Mouse (Mus musculus) G1E (cell line): ENCODE data around the gene Camta1. TPM values are rescaled to one million over a fixed set of nuclear protein-coding genes. Genes with fewer than 3 reads are reported as not detected.

Source experiments
- ATAC-seq: 2 replicates; pipeline ENCODE4 v1.8.0; 2016; ENCODE audit warnings: mild to moderate bottlenecking; ENCODE audit not compliant: insufficient number of reproducible peaks, poor library complexity, low FRiP score, severe bottlenecking; ENCODE audit errors: extremely low read depth
- DNase-seq: peaks from one replicate; pipeline ENCODE4 v3.0.0; 2012; ENCODE audit warnings: low spot score
- H3K27me3 ChIP-seq: 2 replicates; pipeline ENCODE4 v1.6.1; 2012; ENCODE audit warnings: mild to moderate bottlenecking, low read length, inconsistent platforms; ENCODE audit not compliant: insufficient read depth
- H3K36me3 ChIP-seq: replicated peaks from 2 replicates; pipeline ENCODE3; 2012; ENCODE audit warnings: mild to moderate bottlenecking, inconsistent platforms
- H3K4me1 ChIP-seq: 2 replicates; pipeline ENCODE4 v1.6.1; 2012; ENCODE audit warnings: low read depth, low read length, inconsistent platforms, mixed read lengths; ENCODE audit not compliant: insufficient read depth
- H3K4me3 ChIP-seq: 2 replicates; pipeline ENCODE4 v1.5.1; 2012; ENCODE audit warnings: low read depth, mild to moderate bottlenecking, inconsistent platforms, low read length, moderate library complexity, mixed read lengths
- H3K9me3 ChIP-seq: replicated peaks from 2 replicates; pipeline ENCODE4 v1.6.1; 2012; ENCODE audit warnings: inconsistent platforms
- CTCF ChIP-seq: IDR thresholded peaks from 2 replicates; pipeline ENCODE4 v1.5.1; 2012; ENCODE audit warnings: low read depth, low read length, inconsistent platforms, mixed read lengths
- GATA1 ChIP-seq: IDR thresholded peaks from 2 replicates; pipeline ENCODE4 v1.6.1; 2012; ENCODE audit warnings: borderline replicate concordance, low read length, inconsistent platforms, mixed read lengths
- GATA2 ChIP-seq: IDR thresholded peaks from 2 replicates; pipeline ENCODE4 v1.6.1; 2012; ENCODE audit warnings: low read depth, low read length, inconsistent platforms, borderline replicate concordance
- POLR2AphosphoS5 ChIP-seq: IDR thresholded peaks from 2 replicates; pipeline ENCODE4 v1.6.1; 2012; ENCODE audit warnings: low read depth, low read length, inconsistent platforms; ENCODE audit not compliant: insufficient replicate concordance
- TAL1 ChIP-seq: conservative IDR thresholded peaks from 2 replicates; pipeline ENCODE4 v1.6.1; 2012; ENCODE audit warnings: low read depth, low read length, inconsistent platforms, mixed read lengths
- polyA plus RNA-seq: library from polyadenylated mRNA; stranded (reverse); fragments of >175 nt; gene quantifications from 2 replicates; pipeline ENCODE4 v1.2.3, GENCODE M21; 2012
- total RNA-seq, 2 experiments: library from RNA; stranded (forward) in 1 of 2; stranded (reverse) in 1 of 2; fragments of 200-1000 nt in 1 of 2; fragments of >200 nt in 1 of 2; fragmentation: Nextera tagmentation in 1 of 2; gene quantifications; 2 replicates each; pipeline ENCODE4 v1.2.3; 2014 to 2017

Camta1 gene
- total and polyA plus RNA-seq, 3 experiments = 10.8 to 113 (median 25.7) TPM

DNA sequence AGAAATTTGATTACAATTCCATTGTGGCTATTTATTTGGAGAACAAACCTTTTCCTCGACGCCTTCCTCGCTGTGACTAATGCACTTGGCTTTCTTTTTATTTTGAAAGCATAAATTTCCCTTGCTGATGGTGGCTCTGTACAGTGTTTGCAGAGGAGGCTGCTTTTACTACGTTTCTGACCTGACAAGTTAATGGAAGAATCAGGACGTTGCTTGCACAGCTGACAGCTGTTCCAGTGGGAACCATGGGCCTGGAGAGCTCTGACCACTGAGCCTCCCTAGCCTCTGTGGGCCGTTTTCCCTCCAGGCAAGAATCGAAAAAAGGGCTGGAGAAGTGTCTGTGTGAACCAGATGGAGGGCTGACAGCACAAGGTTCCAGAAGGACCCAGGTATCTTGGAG lies 342.7 kb downstream of the Camta1 start:
- TF ChIP-seq TAL1 (no peak), GATA1 (no peak), POLR2AphosphoS5 (no peak), CTCF (no peak), GATA2 (no peak)
- DNase-seq = no peak
- Histone ChIP-seq H3K27me3 (no peaks in the 10 kb centered on the region), H3K36me3 (no peaks in the 10 kb centered on the region), H3K9me3 (peaks cover 80% of the 10 kb centered on the region), H3K4me3 (no peak overlapping the region), H3K4me1 (no peaks in the 10 kb centered on the region)
- ATAC-seq = no peak

DNA sequence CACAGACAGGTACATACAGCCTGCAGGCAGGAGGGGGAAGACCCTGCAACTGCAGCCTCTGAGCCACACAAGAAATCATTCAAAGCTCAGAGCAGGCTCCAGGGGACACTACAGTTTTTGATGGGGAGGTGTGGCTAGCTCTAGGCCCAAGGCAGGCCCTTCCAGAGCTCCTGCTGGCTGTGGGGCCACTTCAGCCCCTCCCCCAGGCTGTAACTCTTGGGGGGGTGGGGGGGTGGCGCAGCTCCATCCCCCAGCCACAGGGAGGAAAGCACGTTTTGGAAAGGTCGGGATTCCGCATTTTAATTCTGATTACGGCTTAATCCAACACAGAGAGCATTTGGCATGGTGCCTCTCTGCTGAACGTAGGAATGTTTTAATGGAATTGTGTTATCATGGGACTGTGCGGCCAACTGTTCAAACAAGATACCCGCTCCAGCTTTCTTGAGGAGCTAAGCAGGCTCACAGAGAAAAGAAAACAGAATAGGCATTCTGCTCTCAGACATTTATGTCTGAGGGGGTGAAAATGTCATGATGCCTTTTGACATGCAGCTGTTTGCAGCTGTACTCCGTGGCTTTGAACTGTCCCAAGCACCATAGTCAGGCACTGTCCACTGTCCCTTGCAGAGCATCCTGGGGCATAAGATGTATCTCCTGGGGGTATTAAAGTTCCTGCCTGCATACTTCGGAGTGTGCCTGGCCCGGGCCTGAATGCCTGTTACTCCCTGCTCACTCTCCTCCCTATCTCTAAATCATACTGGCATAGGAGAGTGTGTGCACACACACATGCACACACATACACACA lies 344.5 kb downstream of the Camta1 start:
- ATAC-seq (no peak), DNase-seq (no peak)
- H3K27me3 ChIP-seq = no peaks in the 10 kb centered on the region
- no peaks in the 10 kb centered on the region for H3K4me1 ChIP-seq
- no peaks in the 10 kb centered on the region for H3K36me3 ChIP-seq
- TF ChIP-seq GATA1 (no peak), POLR2AphosphoS5 (no peak), GATA2 (no peak), CTCF (no peak), TAL1 (no peak)
- no peak overlapping the region for H3K4me3 ChIP-seq
- peaks cover 82% of the 10 kb centered on the region for H3K9me3 ChIP-seq

DNA sequence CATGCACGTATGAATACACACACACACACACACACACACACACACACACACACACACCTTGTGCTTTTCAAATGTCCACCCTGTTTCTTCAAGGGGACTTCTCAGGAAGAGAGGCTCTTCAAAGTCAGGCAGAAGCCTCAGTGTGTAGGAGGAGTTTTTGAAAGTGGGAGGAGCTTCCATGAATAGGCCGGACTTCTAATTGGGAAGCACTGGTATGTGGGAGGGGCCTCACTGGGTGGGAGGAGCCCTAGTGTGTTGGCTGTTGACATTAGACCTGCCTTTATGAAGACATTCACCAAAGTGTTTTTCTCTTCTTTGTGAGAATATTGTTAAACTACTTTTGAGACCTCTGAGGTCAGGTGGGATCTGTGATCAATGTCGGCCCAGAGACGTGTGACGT lies 346.4 kb downstream of the Camta1 start:
- no peak for ATAC-seq
- no peaks in the 10 kb centered on the region for H3K36me3 ChIP-seq
- H3K4me3 ChIP-seq = no peak overlapping the region
- H3K9me3 ChIP-seq = peaks cover 79% of the 10 kb centered on the region
- H3K4me1 ChIP-seq = no peaks in the 10 kb centered on the region
- no peak for TF ChIP-seq POLR2AphosphoS5
- no peak for TF ChIP-seq GATA1
- TF ChIP-seq GATA2 = no peak
- TF ChIP-seq TAL1 = no peak
- TF ChIP-seq CTCF = no peak
- no peak for DNase-seq
- no peaks in the 10 kb centered on the region for H3K27me3 ChIP-seq

- ATAC-seq = no peak
- no peaks in the 10 kb centered on the region for H3K36me3 ChIP-seq
- no peak for DNase-seq
- no peak overlapping the region for H3K4me3 ChIP-seq
- H3K4me1 ChIP-seq = no peaks in the 10 kb centered on the region
- no peaks in the 10 kb centered on the region for H3K27me3 ChIP-seq
- TF ChIP-seq GATA1 = no peak
- H3K9me3 ChIP-seq = peaks cover 77% of the 10 kb centered on the region
Observed at GRCm38 (mm10) chr4:151511092-151511491, 350.6 kb downstream of the Camta1 start.

DNA sequence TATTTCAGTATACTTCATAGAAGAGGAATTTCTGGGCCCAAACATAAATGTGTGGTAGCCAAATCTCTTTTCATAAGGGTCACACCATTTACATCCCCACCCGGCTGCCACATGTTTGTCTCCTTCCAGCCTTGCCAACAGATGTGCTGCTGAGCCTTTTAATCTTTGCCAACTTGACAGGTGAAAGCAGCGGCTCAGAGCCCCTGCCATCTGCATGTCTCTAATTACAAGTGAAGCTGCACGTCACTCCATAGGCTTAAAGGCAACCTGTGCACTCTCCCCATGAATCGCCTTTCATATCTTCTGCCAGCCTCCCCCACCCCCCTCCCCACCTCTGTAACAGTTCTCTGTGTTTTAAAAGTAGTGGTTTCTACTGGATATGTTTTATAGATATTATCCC lies 351.3 kb downstream of the Camta1 start:
- Histone ChIP-seq H3K4me3 (no peak overlapping the region), H3K9me3 (peaks cover 77% of the 10 kb centered on the region)

DNA sequence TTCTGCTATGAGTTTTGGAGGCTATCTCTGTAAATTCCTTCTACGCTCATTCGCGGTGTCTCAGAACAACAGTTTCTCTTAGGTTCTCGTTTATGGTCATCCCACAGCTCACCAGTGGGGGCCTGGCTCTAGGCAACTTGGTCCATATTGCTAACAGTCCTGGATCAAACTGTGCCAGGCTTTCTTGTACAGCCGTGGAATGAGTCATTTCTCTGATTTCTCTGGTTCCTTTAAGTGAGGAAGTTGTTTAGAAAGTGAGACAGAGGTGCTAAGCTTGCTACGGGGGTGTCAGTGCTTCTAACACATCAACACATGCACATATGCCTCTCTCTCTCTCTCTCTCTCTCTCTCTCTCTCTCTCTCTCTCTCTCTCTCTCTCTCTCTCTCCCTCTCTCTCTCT lies 355.0 kb downstream of the Camta1 start:
- no peak for TF ChIP-seq GATA1
- no peak for TF ChIP-seq CTCF
- TF ChIP-seq POLR2AphosphoS5 = no peak
- no peak for TF ChIP-seq TAL1
- no peak for TF ChIP-seq GATA2
- Histone ChIP-seq H3K4me3 (no peak overlapping the region), H3K27me3 (no peaks in the 10 kb centered on the region), H3K9me3 (peaks cover 84% of the 10 kb centered on the region), H3K4me1 (no peaks in the 10 kb centered on the region), H3K36me3 (no peaks in the 10 kb centered on the region)
- DNase-seq (no peak), ATAC-seq (no peak)

More for the DNA sequence above, 351.3 kb downstream of the Camta1 start:
- TF ChIP-seq CTCF = no peak
- TF ChIP-seq GATA1 = no peak
- no peak for TF ChIP-seq GATA2
- no peak for TF ChIP-seq POLR2AphosphoS5
- no peak for TF ChIP-seq TAL1
- H3K36me3 ChIP-seq = no peaks in the 10 kb centered on the region
- H3K27me3 ChIP-seq = no peaks in the 10 kb centered on the region
- DNase-seq = no peak
- no peak for ATAC-seq
- no peaks in the 10 kb centered on the region for H3K4me1 ChIP-seq
